Mouse (Mus musculus) ZHBTc4 (cell line): ENCODE results near the gene Nfix.
A peak's percentile ranks its signal among the peaks of the same experiment; 100 is the strongest.

ENCODE experiments used
- DNase-seq: peaks from one replicate; pipeline ENCODE4 v3.0.0-alpha.2; 2011; ENCODE audit warnings: low read depth, low spot score

The Nfix gene

GRCm38 (mm10) chr8:84702963-84703465, 97.1 kb downstream of the Nfix start:
- DNase-seq, result no peak

- DNase-seq, result no peak
Measured at GRCm38 (mm10) chr8:84702561-84702960, 97.6 kb downstream of the Nfix start.

- peak; percentile 63 for DNase-seq
Measured at GRCm38 (mm10) chr8:84700941-84701911, 98.9 kb downstream of the Nfix start, which contains the start of gene Lyl1. Lyl1 (plus strand) TSS chr8:84701457.

GRCm38 (mm10) chr8:84700526-84700925, 99.6 kb downstream of the Nfix start:
- DNase-seq, result no peak

GRCm38 (mm10) chr8:84699861-84700322, 100.3 kb downstream of the Nfix start:
- DNase-seq, result peak; percentile 87

- DNase-seq, result no peak
Measured at GRCm38 (mm10) chr8:84698929-84699401, 101.2 kb downstream of the Nfix start.

GRCm38 (mm10) chr8:84698288-84698687, 101.9 kb downstream of the Nfix start:
- no peak for DNase-seq

- DNase-seq, result peak; percentile 75
Measured at GRCm38 (mm10) chr8:84697166-84698130, 102.7 kb downstream of the Nfix start.

GRCm38 (mm10) chr8:84695140-84695539, 105.0 kb downstream of the Nfix start:
- DNase-seq, result no peak

GRCm38 (mm10) chr8:84693332-84693731, 106.8 kb downstream of the Nfix start:
- no peak for DNase-seq

- peak; percentile 95 for DNase-seq
Measured at GRCm38 (mm10) chr8:84689091-84689915, 110.8 kb downstream of the Nfix start.

- DNase-seq, result peak; percentile 96
Measured at GRCm38 (mm10) chr8:84687705-84688100, 112.4 kb downstream of the Nfix start, which contains the start of gene Nacc1. Nacc1 (minus strand) TSS chr8:84687862.

- peak; percentile 81 for DNase-seq
Measured at GRCm38 (mm10) chr8:84687003-84687704, 113.0 kb downstream of the Nfix start.

GRCm38 (mm10) chr8:84686191-84687002, 113.7 kb downstream of the Nfix start, which contains the start of gene Trmt1:
Trmt1 (plus strand) TSS chr8:84686307.
- peak; percentile 76 for DNase-seq

- DNase-seq, result no peak
Measured at GRCm38 (mm10) chr8:84684537-84684936, 115.6 kb downstream of the Nfix start.

GRCm38 (mm10) chr8:84682257-84682656, 117.9 kb downstream of the Nfix start:
- DNase-seq, result no peak

GRCm38 (mm10) chr8:84681476-84681875, 118.7 kb downstream of the Nfix start:
- DNase-seq, result peak; percentile 71

- DNase-seq, result no peak
Measured at GRCm38 (mm10) chr8:84677305-84677704, 122.8 kb downstream of the Nfix start.
